Mouse (Mus musculus) stomach, postnatal 0 days (tissue): Measurements from ENCODE around the gene Mrpl39.

ENCODE experiments used
- CTCF ChIP-seq: IDR thresholded peaks from 2 replicates; pipeline ENCODE4 v1.5.1; 2016; ENCODE audit warnings: antibody characterized with exemption, low read depth, mild to moderate bottlenecking, moderate library complexity
- EP300 ChIP-seq: optimal IDR thresholded peaks from 2 replicates; pipeline ENCODE3; 2016; ENCODE audit warnings: antibody characterized with exemption

GRCm38 (mm10) chr16:84720670-84721069 is 14.9 kb downstream of the Mrpl39 start:
- TF ChIP-seq CTCF (no peak), EP300 (no peak)
